Mouse (Mus musculus): ENCODE results near the gene Zfp287. TPM values are rescaled to one million over a fixed set of nuclear protein-coding genes. Genes with fewer than 3 reads are reported as not detected.
A peak's percentile ranks its signal among the peaks of the same experiment; 100 is the strongest.

Gene Zfp287
- total and polyA plus RNA-seq, 2 experiments from 2014 or later, result 12.8 to 16.2 TPM

GRCm38 (mm10) chr11:62679954-62680353 lies 51.8 kb downstream of the Zfp287 start:
- no peak overlapping the region for H3K9ac ChIP-seq (replicated peaks; ENCODE audit: low read length)
- no peaks in the 10 kb centered on the region for H3K4me1 ChIP-seq (ENCODE audit: insufficient read depth, low read length)
- no peaks in the 10 kb centered on the region for H3K27me3 ChIP-seq (ENCODE audit: insufficient read depth, low read length)
- no peaks in the 10 kb centered on the region for H3K36me3 ChIP-seq (ENCODE audit: insufficient read depth, low read length)
- H3K4me3 ChIP-seq (ENCODE audit: low read length), result no peak overlapping the region
- no peaks in the 10 kb centered on the region for H3K9me3 ChIP-seq (ENCODE audit: low read length)
- H3K27ac ChIP-seq, result no peak overlapping the region
- H3K4me2 ChIP-seq (ENCODE audit: low read depth, low read length), result no peak overlapping the region
- DNase-seq (ENCODE audit: low spot score), result no peak
- WGBS, result 86% methylated on average over 4 of the region's 4 CpGs
- no peak for TF ChIP-seq CTCF (IDR thresholded peaks at IDR 0.05; ENCODE audit: low read depth)
- no peak for ATAC-seq

DNA sequence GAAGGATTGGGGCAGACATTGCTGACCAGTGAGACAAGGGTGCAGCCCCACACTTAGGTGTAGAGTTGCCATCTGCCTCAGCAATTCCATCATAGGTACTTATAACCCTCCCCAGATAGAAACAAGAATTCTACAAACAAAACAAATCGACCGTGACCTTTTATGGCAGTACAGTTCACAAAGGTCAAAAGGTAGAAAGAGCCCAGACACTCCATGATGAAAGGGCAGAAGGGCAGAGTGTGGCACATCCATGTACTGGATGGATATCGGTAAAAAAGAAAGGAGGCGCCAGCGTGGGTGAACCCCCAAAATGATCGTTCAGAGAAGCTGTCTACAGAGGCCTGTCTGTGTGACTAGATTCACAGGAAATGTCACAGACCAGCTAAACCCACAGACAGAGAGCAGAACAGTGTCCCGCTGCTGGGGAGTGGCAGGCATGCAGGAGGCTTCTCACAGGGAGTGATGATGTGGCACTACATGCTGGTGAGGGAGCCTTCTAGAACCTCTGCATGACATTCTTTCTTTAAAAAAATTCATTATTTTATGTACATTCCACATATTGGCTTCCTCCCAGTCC lies 52.8 kb downstream of the Zfp287 start:
- Histone ChIP-seq H3K27ac (no peak overlapping the region), H3K9me3 (ENCODE audit: low read length) (no peaks in the 10 kb centered on the region), H3K4me3 (ENCODE audit: low read length) (no peak overlapping the region), H3K27me3 (ENCODE audit: insufficient read depth, low read length) (no peaks in the 10 kb centered on the region), H3K36me3 (ENCODE audit: insufficient read depth, low read length) (no peaks in the 10 kb centered on the region), H3K9ac (replicated peaks; ENCODE audit: low read length) (no peak overlapping the region), H3K4me2 (ENCODE audit: low read depth, low read length) (no peak overlapping the region), H3K4me1 (ENCODE audit: insufficient read depth, low read length) (no peaks in the 10 kb centered on the region)
- no peak for ATAC-seq
- no peak for DNase-seq (ENCODE audit: low spot score)
- no peak for TF ChIP-seq CTCF (IDR thresholded peaks at IDR 0.05; ENCODE audit: low read depth)
- WGBS, result 90% methylated on average over 7 of the region's 7 CpGs

GRCm38 (mm10) chr11:62676290-62676596 lies 55.5 kb downstream of the Zfp287 start:
- Histone ChIP-seq H3K4me3 (ENCODE audit: low read length) (no peak overlapping the region), H3K27me3 (ENCODE audit: insufficient read depth, low read length) (no peaks in the 10 kb centered on the region)
- WGBS, result 91% methylated on average over 4 of the region's 4 CpGs

GRCm38 (mm10) chr11:62675480-62676289 lies 56.0 kb downstream of the Zfp287 start:
- Histone ChIP-seq H3K27ac (no peak overlapping the region; the same call in 1 of the 2 replicates), H3K27me3 (ENCODE audit: insufficient read depth, low read length) (no peaks in the 10 kb centered on the region), H3K4me2 (ENCODE audit: low read depth, low read length) (peak overlapping the region; percentile 45), H3K4me1 (ENCODE audit: insufficient read depth, low read length) (no peaks in the 10 kb centered on the region), H3K4me3 (ENCODE audit: low read length) (no peak overlapping the region; the same call in 1 of the 2 replicates), H3K9me3 (ENCODE audit: low read length) (no peaks in the 10 kb centered on the region), H3K9ac (replicated peaks; ENCODE audit: low read length) (peak overlapping the region; percentile 33; the same call in 1 of the 2 replicates), H3K36me3 (ENCODE audit: insufficient read depth, low read length) (no peaks in the 10 kb centered on the region)
- peak; percentile 87 for TF ChIP-seq CTCF (IDR thresholded peaks at IDR 0.05; ENCODE audit: low read depth)
- ATAC-seq, result peak; percentile 95
- DNase-seq (ENCODE audit: low spot score), result peak; percentile 92
- 17% methylated on average over 17 of the region's 17 CpGs for WGBS

More at GRCm38 (mm10) chr11:62676290-62676596, 55.5 kb downstream of the Zfp287 start:
- Histone ChIP-seq H3K4me1 (ENCODE audit: insufficient read depth, low read length) (no peaks in the 10 kb centered on the region), H3K9me3 (ENCODE audit: low read length) (no peaks in the 10 kb centered on the region), H3K27ac (no peak overlapping the region; the same call in 1 of the 2 replicates), H3K36me3 (ENCODE audit: insufficient read depth, low read length) (no peaks in the 10 kb centered on the region), H3K4me2 (ENCODE audit: low read depth, low read length) (no peak overlapping the region), H3K9ac (replicated peaks; ENCODE audit: low read length) (no peak overlapping the region)
- no peak for DNase-seq (ENCODE audit: low spot score)
- no peak for TF ChIP-seq CTCF (IDR thresholded peaks at IDR 0.05; ENCODE audit: low read depth)
- ATAC-seq, result peak; percentile 16; the same call in 1 of the 2 replicates

DNA sequence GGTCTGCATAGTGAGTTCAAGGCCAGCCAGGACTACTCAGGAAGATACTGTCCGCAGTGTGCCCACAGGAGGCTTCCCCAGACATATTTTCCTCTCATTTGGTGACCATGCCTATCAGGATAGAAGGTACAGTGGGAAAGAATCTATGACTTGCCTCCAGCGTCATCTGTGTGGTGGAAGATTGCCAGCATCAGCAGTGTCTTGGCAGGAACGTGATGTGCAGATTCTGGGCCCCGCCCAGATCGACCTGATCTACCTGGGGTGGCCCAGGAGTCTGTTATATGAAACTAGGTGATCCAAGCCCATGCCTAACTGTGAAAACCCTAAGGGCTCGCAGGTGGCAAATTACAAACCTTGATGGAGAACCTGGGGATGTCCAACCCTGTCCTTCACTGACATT lies 61.7 kb downstream of the Zfp287 start:
- Histone ChIP-seq H3K27me3 (ENCODE audit: insufficient read depth, low read length) (no peaks in the 10 kb centered on the region), H3K4me3 (ENCODE audit: low read length) (no peak overlapping the region), H3K9me3 (ENCODE audit: low read length) (no peaks in the 10 kb centered on the region), H3K36me3 (ENCODE audit: insufficient read depth, low read length) (no peaks in the 10 kb centered on the region), H3K4me2 (ENCODE audit: low read depth, low read length) (no peak overlapping the region), H3K9ac (replicated peaks; ENCODE audit: low read length) (no peak overlapping the region), H3K27ac (no peak overlapping the region), H3K4me1 (ENCODE audit: insufficient read depth, low read length) (no peaks in the 10 kb centered on the region; the same call in 1 of the 2 replicates)
- ATAC-seq (no peak), DNase-seq (ENCODE audit: low spot score) (no peak)
- no peak for TF ChIP-seq CTCF (IDR thresholded peaks at IDR 0.05; ENCODE audit: low read depth)
- 77% methylated on average over 6 of the region's 6 CpGs for WGBS

DNA sequence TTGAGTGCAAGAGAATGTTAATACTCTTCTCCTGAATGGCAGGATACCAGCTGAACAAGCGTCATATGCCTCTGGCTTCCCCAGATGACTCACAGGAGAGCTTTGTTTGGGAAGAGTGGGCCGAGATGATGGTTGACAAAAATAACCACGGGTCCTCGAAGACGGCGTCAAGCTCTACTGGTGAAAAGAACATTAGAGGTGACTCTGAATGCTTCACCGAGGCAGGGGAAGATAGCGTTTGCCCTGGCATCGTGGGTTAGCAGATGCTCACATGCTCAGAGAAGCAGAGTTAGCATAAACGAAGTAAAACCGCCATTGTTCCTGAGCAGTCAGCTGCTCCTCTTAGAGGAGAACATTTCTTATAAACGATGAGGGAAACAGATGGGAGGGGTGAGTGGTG lies 62.2 kb downstream of the Zfp287 start:
- H3K9me3 ChIP-seq (ENCODE audit: low read length), result no peaks in the 10 kb centered on the region
- 46% methylated on average over 12 of the region's 12 CpGs for WGBS
- H3K27me3 ChIP-seq (ENCODE audit: insufficient read depth, low read length), result no peaks in the 10 kb centered on the region
- ATAC-seq (no peak), DNase-seq (ENCODE audit: low spot score) (peak; percentile 20)
- no peaks in the 10 kb centered on the region for H3K36me3 ChIP-seq (ENCODE audit: insufficient read depth, low read length)
- no peak overlapping the region for H3K9ac ChIP-seq (replicated peaks; ENCODE audit: low read length)
- TF ChIP-seq CTCF (IDR thresholded peaks at IDR 0.05; ENCODE audit: low read depth), result no peak
- no peaks in the 10 kb centered on the region; the same call in 1 of the 2 replicates for H3K4me1 ChIP-seq (ENCODE audit: insufficient read depth, low read length)
- H3K4me2 ChIP-seq (ENCODE audit: low read depth, low read length), result no peak overlapping the region
- no peak overlapping the region for H3K4me3 ChIP-seq (ENCODE audit: low read length)
- H3K27ac ChIP-seq, result no peak overlapping the region

- H3K9me3 ChIP-seq (ENCODE audit: low read length), result no peaks in the 10 kb centered on the region
- no peak overlapping the region for H3K4me3 ChIP-seq (ENCODE audit: low read length)
- no peaks in the 10 kb centered on the region; the same call in 1 of the 2 replicates for H3K4me1 ChIP-seq (ENCODE audit: insufficient read depth, low read length)
- no peak for TF ChIP-seq CTCF (IDR thresholded peaks at IDR 0.05; ENCODE audit: low read depth)
- no peak for DNase-seq (ENCODE audit: low spot score)
- no peak overlapping the region for H3K9ac ChIP-seq (replicated peaks; ENCODE audit: low read length)
- no peak overlapping the region for H3K27ac ChIP-seq
- ATAC-seq, result no peak
- H3K36me3 ChIP-seq (ENCODE audit: insufficient read depth, low read length), result no peaks in the 10 kb centered on the region
- no peak overlapping the region for H3K4me2 ChIP-seq (ENCODE audit: low read depth, low read length)
- no peaks in the 10 kb centered on the region for H3K27me3 ChIP-seq (ENCODE audit: insufficient read depth, low read length)
- WGBS, result 83% methylated on average over 5 of the region's 5 CpGs
These were observed 62.7 kb downstream of the Zfp287 start for GRCm38 (mm10) chr11:62668986-62669385.

All from hindbrain, postnatal 0 days (tissue).